Mouse (Mus musculus): ENCODE data around the gene Vmn1r148. TPM values are rescaled to one million over a fixed set of nuclear protein-coding genes. Genes with fewer than 3 reads are reported as not detected.

Gene Vmn1r148
- polyA plus RNA-seq (2012; rRNA removed): not detected in 2 replicates

GRCm38 (mm10) chr7:22413283-22413682, at the start of gene Vmn1r148:
TSS of gene Vmn1r148 (plus strand) at chr7:22413583.

GRCm38 (mm10) chr7:22370939-22371338, 42.4 kb upstream of the Vmn1r148 start, which contains the start of gene Gm8660:
TSS of gene Gm8660 (minus strand) at chr7:22371039.

GRCm38 (mm10) chr7:22438129-22438528, 24.7 kb downstream of the Vmn1r148 start, which contains the start of gene Vmn1r149:
TSS of gene Vmn1r149 (minus strand) at chr7:22438229.

GRCm38 (mm10) chr7:22463975-22464374, 50.6 kb downstream of the Vmn1r148 start, which contains the start of gene Gm10665:
TSS of gene Gm10665 (minus strand) at chr7:22464075.

Other genes starting within 250 kb of the Vmn1r148 start
- gene Vmn1r142, start 249.5 kb upstream of the Vmn1r148 start, polyA plus RNA-seq (2012; rRNA removed): not detected in 2 replicates
- not detected in 2 replicates for gene Vmn1r143, start 224.2 kb upstream of the Vmn1r148 start, polyA plus RNA-seq (2012; rRNA removed)
- not detected in 2 replicates for gene Gm8653, start 212.3 kb upstream of the Vmn1r148 start, polyA plus RNA-seq (2012; rRNA removed)
- not detected in 2 replicates for gene Gm8453, start 184.1 kb upstream of the Vmn1r148 start, polyA plus RNA-seq (2012; rRNA removed)
- gene Gm4187, start 83.9 kb upstream of the Vmn1r148 start, polyA plus RNA-seq (2012; rRNA removed): not detected in 2 replicates
- not detected in 2 replicates for gene Gm8660, start 42.5 kb upstream of the Vmn1r148 start, polyA plus RNA-seq (2012; rRNA removed)
- not detected in 2 replicates for gene Vmn1r149, start 24.6 kb downstream of the Vmn1r148 start, polyA plus RNA-seq (2012; rRNA removed)
- not detected in 2 replicates for gene Gm10665, start 50.5 kb downstream of the Vmn1r148 start, polyA plus RNA-seq (2012; rRNA removed)
- gene Vmn1r151, start 86.1 kb downstream of the Vmn1r148 start, polyA plus RNA-seq (2012; rRNA removed): not detected in 2 replicates
- not detected in 2 replicates for gene Vmn1r152, start 109.4 kb downstream of the Vmn1r148 start, polyA plus RNA-seq (2012; rRNA removed)
- gene Gm8677, start 121.3 kb downstream of the Vmn1r148 start, polyA plus RNA-seq (2012; rRNA removed): not detected in 2 replicates
- not detected in 2 replicates for gene Gm4201, start 151.8 kb downstream of the Vmn1r148 start, polyA plus RNA-seq (2012; rRNA removed)
- gene Gm4565, start 174.5 kb downstream of the Vmn1r148 start, polyA plus RNA-seq (2012; rRNA removed): not detected in 2 replicates
- gene Vmn1r155, start 244.4 kb downstream of the Vmn1r148 start, polyA plus RNA-seq (2012; rRNA removed): not detected in 2 replicates